Mouse (Mus musculus): ENCODE measurements around the gene Tm4sf4.

DNA sequence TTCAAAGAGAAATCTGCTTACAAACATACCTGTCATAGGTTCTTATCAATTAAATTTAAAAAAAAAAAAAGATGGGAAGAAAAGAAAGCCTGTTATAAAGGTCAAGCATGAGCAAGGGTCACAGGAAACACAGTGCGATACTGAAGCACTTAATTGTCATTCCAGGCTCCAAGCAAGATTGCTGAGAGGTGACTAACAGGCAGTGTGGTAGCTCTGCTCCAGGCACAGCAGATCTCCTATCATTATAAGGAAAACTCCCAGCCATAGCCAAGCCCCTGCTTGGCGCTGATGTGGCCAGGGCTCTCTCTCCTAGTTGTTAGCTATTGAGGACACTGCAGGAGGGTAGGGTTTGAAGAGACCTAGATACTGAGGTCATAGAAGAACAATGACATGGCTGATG, 38.2 kb upstream of the Tm4sf4 start:
- TF ChIP-seq CTCF (IDR thresholded peaks at IDR 0.05; ENCODE audit: low read depth, low read length), result no peak
- TF ChIP-seq GATA1 (IDR thresholded peaks at IDR 0.05; ENCODE audit: borderline replicate concordance, low read length), result no peak
- no peak for TF ChIP-seq TAL1 (conservative IDR thresholded peaks at IDR 0.05; ENCODE audit: low read depth, low read length)
- no peak for TF ChIP-seq GATA2 (IDR thresholded peaks at IDR 0.05; ENCODE audit: borderline replicate concordance, low read depth, low read length)
- no peak for TF ChIP-seq POLR2AphosphoS5 (IDR thresholded peaks at IDR 0.05; ENCODE audit: insufficient replicate concordance, low read depth, low read length)

Measured in G1E (cell line).